Mouse (Mus musculus) frontal cortex, adult (tissue): ENCODE measurements around the gene Fitm1.

Experiments used
- ATAC-seq: cut with Nextera tagmentation; 2 replicates; pipeline ENCODE4 v1.9.2; 2017; ENCODE audit warnings: mild to moderate bottlenecking, moderate library complexity, mixed read lengths; ENCODE audit not compliant: low TSS enrichment

Fitm1 gene

GRCm38 (mm10) chr14:55575302-55575701 is at the start of gene Fitm1:
TSS of gene Fitm1 (plus strand) at chr14:55575617.
- ATAC-seq: no peak

- ATAC-seq: no peak
These were observed 48.7 kb upstream of the Fitm1 start for GRCm38 (mm10) chr14:55526674-55527073.

- no peak for ATAC-seq
These were observed 47.5 kb upstream of the Fitm1 start for GRCm38 (mm10) chr14:55527940-55528339.

GRCm38 (mm10) chr14:55536116-55536745 is 39.2 kb upstream of the Fitm1 start:
- no peak for ATAC-seq

GRCm38 (mm10) chr14:55540067-55540786 is 35.2 kb upstream of the Fitm1 start, which contains the start of gene Pck2:
TSS of gene Pck2 (plus strand) at chr14:55540266.
- ATAC-seq: peak; percentile 83

GRCm38 (mm10) chr14:55540787-55541321 is 34.6 kb upstream of the Fitm1 start:
- peak; percentile 45 for ATAC-seq

- ATAC-seq: no peak
These were observed 33.1 kb upstream of the Fitm1 start for GRCm38 (mm10) chr14:55542268-55542667.

GRCm38 (mm10) chr14:55544334-55544733 is 31.1 kb upstream of the Fitm1 start:
- no peak for ATAC-seq

GRCm38 (mm10) chr14:55550191-55550590 is 25.2 kb upstream of the Fitm1 start:
- ATAC-seq: no peak

- no peak for ATAC-seq
These were observed 24.1 kb upstream of the Fitm1 start for GRCm38 (mm10) chr14:55551347-55551746.

- ATAC-seq: no peak
These were observed 23.6 kb upstream of the Fitm1 start for GRCm38 (mm10) chr14:55551794-55552193.

- ATAC-seq: no peak
These were observed 20.8 kb upstream of the Fitm1 start for GRCm38 (mm10) chr14:55554635-55555034.

GRCm38 (mm10) chr14:55555788-55556187 is 19.6 kb upstream of the Fitm1 start:
- no peak for ATAC-seq

GRCm38 (mm10) chr14:55557003-55557402 is 18.4 kb upstream of the Fitm1 start:
- no peak for ATAC-seq

GRCm38 (mm10) chr14:55557587-55557986 is 17.8 kb upstream of the Fitm1 start:
- no peak for ATAC-seq

- ATAC-seq: no peak
These were observed 16.5 kb upstream of the Fitm1 start for GRCm38 (mm10) chr14:55558740-55559448.

- peak; percentile 77 for ATAC-seq
These were observed 15.6 kb upstream of the Fitm1 start, which contains the start of gene Dcaf11 for GRCm38 (mm10) chr14:55559799-55560201. TSS of gene Dcaf11 (plus strand) at chr14:55560006.

- ATAC-seq: peak; percentile 88
These were observed 15.0 kb upstream of the Fitm1 start, which contains the start of gene A730061H03Rik for GRCm38 (mm10) chr14:55560202-55561073. TSS of gene A730061H03Rik (minus strand) at chr14:55560406.

- no peak for ATAC-seq
These were observed 13.6 kb upstream of the Fitm1 start for GRCm38 (mm10) chr14:55561860-55562259.

- no peak for ATAC-seq
These were observed 12.2 kb upstream of the Fitm1 start for GRCm38 (mm10) chr14:55563249-55563648.

- no peak for ATAC-seq
These were observed 9.7 kb upstream of the Fitm1 start for GRCm38 (mm10) chr14:55565748-55566147.
